Mouse (Mus musculus) liver, postnatal 0 days (tissue): ENCODE measurements around the gene Ptpn1.

Experiments
- CTCF ChIP-seq: sonication (generic); IDR thresholded peaks from 2 replicates; pipeline ENCODE4 v1.5.1; 2016; ENCODE audit warnings: antibody characterized with exemption, low read depth
- EP300 ChIP-seq: IDR thresholded peaks from 2 replicates; pipeline ENCODE4 v1.6.1; 2016; ENCODE audit warnings: antibody characterized with exemption, low read depth, mild to moderate bottlenecking

GRCm38 (mm10) chr2:167986762-167987161 is 54.9 kb downstream of the Ptpn1 start:
- TF ChIP-seq CTCF (peak; percentile 73), EP300 (no peak)
